Mouse (Mus musculus): ENCODE results near the gene Hoxb9. TPM values are rescaled to one million over a fixed set of nuclear protein-coding genes. Genes with fewer than 3 reads are reported as not detected.

The Hoxb9 gene
- total RNA-seq, 2 experiments from 2014 or later, result 1.1 to 1.5 TPM

DNA sequence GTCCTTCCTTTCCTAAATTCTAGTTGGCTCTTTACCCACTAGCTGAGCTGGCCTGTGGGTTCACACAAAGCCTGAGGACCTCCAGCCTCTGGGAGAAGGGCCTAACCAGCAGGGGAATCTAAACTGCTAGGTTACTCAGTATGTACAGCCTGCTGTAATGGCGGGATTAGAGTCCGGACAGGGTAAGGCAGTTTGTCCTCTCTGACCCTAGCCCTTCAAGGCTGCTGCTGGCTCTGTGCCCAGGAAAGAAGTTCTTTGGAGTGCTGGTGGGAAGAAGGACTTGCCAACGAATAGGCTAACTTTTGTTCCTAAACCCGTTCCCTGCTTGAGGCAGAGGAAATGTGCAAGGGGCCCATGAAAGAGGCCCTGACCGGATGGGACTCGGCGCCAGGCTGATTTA is 5.3 kb upstream of the Hoxb9 start:
- DNase-seq (ENCODE audit: low spot score in 2 of 2), result no peak

GRCm38 (mm10) chr11:96267021-96267920 is 4.0 kb upstream of the Hoxb9 start:
- DNase-seq (ENCODE audit: low spot score in 2 of 2), result no peak

GRCm38 (mm10) chr11:96268031-96268745 is 3.1 kb upstream of the Hoxb9 start:
- DNase-seq (ENCODE audit: low spot score in 2 of 2), result no peak

- peak in 1 of 2 experiments; percentile 25 for DNase-seq (ENCODE audit: low spot score in 2 of 2)
Observed at GRCm38 (mm10) chr11:96269869-96270268, 1.4 kb upstream of the Hoxb9 start.

DNA sequence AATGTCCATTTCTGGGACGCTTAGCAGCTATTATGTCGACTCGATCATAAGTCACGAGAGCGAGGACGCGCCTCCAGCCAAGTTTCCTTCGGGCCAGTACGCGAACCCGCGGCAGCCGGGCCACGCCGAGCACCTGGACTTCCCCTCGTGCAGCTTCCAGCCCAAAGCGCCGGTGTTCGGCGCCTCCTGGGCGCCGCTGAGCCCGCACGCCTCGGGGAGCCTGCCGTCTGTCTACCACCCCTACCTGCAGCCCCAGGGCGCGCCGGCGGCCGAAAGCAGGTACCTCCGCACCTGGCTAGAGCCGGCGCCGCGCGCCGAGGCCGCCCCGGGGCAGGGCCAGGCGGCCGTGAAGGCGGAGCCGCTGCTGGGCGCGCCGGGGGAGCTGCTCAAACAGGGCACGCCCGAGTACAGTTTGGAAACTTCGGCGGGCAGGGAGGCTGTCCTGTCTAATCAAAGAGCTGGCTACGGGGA is 319 bp downstream of the Hoxb9 start:
- DNase-seq (ENCODE audit: low spot score in 2 of 2), result peak in 1 of 2 experiments; percentile 19

GRCm38 (mm10) chr11:96272024-96272921 is 1.0 kb downstream of the Hoxb9 start:
- DNase-seq (ENCODE audit: low spot score in 2 of 2), result no peak

- DNase-seq (ENCODE audit: low spot score in 2 of 2), result no peak
Observed at GRCm38 (mm10) chr11:96274428-96274827, 3.2 kb downstream of the Hoxb9 start.

- no peak for DNase-seq (ENCODE audit: low spot score in 2 of 2)
Observed at GRCm38 (mm10) chr11:96275896-96276295, 4.6 kb downstream of the Hoxb9 start.

DNA sequence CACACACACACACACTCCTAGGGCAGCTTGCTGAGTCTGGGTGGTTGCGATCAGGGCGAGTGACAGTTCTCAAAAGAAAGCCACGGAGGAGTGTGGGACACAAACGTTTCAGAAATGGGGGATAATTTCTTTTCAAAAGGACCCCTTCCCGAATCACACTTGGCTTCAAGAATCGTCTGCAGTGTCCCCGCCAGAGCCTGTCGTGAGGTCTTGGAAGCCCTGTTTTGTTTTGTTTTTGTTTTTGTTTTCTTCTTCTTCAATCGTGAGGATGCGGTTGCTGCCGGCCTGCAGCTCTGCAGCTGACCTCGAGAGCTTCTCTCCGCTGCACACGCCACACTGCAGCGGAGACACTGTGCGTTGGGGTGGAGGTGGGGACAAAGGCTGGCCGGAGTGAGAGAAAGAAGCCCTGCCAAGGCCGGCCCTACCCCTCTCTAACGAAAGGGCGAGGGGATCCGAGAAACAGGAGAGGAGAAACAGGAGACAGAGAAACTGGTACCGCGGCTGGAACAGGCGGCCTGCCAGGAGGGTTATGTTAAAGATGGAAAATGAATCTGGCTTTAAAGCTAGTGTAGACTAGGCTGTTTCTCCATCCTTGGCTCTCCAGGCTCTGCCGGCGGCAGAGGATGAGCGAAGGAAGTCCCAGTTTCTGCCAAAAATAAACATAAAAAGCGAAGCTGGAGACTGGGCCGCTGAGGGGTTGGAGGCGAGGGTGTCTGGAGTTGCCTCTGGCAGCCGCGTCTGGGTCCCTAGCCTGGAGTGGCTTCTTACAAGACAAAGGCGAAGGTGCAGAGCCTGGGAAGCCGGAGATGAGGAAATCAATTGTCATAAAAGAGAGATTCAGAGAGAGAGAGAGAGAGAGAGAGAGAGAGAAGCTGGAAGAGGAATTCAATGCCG is 6.1 kb downstream of the Hoxb9 start:
- no peak for DNase-seq (ENCODE audit: low spot score in 2 of 2)

DNA sequence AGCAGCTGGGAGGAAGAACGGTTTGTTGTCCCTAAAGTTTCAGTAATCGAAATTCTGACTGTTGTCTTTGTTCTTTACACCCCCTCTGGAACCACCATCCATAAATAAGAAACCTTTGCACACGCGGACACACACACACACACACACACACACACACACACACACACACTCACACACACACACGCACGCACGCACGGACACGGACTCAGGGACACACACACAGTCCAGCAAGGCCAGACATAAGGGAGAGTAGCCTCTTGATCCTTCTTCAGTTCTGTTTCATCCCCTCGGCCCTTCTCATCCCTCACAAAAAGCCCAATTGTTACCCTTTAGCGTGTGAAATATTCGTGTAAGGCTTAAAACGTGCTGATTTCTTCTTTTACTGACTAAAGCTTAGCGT is 7.1 kb downstream of the Hoxb9 start:
- DNase-seq (ENCODE audit: low spot score in 2 of 2), result no peak

- peak in 1 of 2 experiments; percentile 78 for DNase-seq (ENCODE audit: low spot score in 2 of 2)
Observed at GRCm38 (mm10) chr11:96278773-96279172, 7.5 kb downstream of the Hoxb9 start.

DNA sequence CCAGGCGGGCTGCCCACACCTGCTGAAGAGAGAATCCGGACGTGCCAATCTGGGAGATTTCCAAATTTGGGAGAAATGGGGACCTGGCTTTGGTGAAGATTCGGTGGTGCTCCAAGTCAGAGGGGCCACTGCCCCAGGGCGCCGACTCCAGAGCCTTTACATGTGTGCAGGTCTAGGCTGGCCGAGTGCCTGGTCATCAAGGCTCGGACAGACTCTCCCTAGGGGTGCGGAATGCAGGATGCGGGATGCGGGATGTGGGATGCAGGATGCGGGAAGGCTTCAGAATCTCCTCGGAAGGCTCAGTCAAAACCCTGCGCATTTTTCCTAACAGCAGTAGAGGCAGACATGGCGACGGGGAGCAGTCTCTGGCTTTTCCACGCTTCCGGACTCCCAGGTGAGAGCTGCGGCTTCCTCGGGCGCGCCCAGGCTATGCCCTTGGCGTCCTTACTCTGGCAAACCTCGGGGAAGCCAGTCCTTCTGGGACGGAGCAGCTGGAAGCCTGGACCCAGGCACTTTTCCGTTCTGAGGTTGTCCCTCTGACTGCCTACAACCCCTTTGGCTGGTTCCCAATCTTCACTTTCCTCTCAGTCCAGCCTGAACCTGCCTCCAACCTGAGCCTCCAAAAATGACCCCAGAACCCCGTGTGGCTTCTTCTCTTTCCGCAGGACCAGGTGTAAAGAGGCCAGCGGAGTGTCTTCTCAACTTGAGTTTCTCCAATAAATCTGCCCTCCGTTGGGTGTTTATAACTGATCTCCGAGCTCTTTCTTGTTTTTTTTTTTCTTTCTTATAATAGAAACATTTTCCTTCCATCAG is 8.4 kb downstream of the Hoxb9 start:
- no peak for DNase-seq (ENCODE audit: low spot score in 2 of 2)

DNA sequence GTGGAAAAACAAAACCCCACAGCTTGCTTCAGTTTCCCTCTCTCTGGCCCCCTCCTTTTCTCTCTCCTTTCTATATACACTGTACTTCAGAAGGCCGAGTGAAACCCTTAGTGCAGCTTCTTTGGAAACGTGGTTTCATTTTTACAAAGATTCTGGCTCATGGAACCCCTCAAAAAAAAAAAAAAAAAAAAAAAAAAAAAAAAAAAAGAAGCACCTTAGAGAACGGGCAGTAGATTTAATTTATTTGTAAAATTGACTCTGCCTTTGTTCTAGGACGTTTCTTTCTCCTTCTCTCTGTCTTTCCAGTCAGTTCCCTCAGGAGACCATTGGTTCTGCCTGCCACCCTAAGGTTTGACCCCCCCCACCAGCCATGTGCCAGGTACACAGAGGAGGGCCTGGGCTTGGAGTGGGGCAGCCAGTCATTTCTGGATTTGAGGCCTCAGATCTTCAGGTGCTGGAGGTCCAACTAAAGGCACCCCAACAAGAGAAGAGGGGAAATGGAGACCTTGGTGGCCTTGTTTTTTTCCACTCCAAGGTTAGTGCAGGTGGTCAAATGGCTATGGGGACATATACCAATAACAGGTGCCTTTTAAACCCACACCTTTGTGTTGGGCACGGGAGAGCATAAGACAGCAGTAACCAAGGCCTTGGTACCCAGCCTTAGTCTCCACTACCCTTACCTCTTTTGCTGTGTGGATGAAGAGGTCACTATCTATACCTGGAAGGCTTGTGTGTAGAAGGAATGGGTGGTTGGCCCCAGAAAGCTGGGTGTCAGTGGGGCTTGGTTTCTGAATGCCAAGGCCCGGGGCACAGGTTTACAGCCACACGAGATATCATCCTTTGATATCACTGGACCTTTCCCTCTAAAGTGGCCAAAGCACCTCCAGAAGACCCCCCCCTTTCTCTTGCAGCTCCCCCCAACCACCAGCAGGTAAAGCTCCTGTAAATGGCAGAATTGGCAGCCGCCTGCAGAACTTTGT is 9.4 kb downstream of the Hoxb9 start:
- DNase-seq (ENCODE audit: low spot score in 2 of 2), result no peak

- no peak for DNase-seq (ENCODE audit: low spot score in 2 of 2)
Observed at GRCm38 (mm10) chr11:96281396-96281795, 10.1 kb downstream of the Hoxb9 start.

DNA sequence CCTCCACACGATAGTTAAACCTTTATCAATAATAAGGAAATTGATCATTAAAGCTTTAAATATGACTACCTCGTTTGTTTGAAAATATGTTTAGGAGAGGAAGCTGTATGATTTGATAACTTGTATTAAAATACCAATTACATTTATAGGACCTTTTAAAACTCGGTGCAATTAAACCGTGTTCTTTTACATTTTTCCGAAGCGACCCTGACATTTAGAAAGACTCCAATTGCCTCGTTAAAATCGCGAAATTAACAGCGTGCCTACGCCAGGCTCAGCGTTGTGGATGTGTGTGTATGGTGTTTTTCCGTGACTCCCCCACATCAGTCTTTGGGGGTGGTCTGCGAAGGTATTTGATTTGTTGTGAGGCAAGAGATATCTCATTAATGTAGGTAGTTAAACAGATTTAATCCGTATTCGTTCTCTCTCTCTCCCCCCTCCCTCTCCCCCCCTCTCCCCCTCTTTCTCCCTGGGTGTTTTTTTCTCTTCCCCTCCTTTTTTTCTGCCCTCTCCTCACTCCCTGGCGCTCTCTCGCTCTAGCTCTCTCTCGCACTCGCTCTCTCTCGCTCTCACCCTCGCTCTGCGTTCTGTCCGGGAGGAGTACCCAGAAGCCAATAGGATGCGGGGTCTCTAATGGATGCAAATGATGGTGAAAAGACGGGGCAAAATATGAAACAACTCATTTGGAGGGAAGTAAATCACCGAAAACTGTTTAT is 10.8 kb downstream of the Hoxb9 start, which contains the start of gene Hoxb8:
Hoxb8 (plus strand) TSS at position 51 of the 716 bp plus-strand sequence.
- no peak for DNase-seq (ENCODE audit: low spot score in 2 of 2)

DNA sequence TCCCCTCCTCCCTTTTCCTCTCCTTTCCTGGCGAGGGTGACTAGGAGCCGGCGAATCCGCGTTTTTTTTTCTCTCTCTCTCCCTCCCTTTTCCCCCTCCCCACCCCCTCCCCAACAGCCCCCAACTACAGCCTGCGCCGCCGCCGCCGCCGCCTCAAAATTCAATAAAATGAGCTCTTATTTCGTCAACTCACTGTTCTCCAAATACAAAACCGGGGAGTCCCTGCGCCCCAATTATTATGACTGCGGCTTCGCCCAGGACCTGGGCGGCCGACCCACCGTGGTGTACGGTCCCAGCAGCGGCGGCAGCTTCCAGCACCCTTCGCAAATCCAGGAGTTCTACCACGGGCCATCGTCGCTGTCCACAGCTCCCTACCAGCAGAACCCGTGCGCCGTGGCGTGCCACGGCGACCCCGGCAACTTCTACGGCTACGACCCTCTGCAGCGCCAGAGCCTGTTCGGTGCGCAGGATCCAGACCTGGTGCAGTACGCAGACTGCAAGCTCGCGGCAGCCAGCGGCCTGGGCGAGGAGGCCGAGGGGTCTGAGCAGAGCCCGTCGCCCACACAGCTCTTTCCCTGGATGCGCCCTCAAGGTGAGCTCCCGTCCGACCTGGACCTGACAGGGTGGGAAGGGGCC is 11.7 kb downstream of the Hoxb9 start:
- DNase-seq (ENCODE audit: low spot score in 2 of 2), result no peak
